Mouse (Mus musculus) CH12.LX (cell line): ENCODE data around the gene Brf1. TPM values are rescaled to one million over a fixed set of nuclear protein-coding genes. Genes with fewer than 3 reads are reported as not detected.

Experiments used
- DNase-seq: peaks from one replicate; pipeline ENCODE4 v3.0.0-alpha.2; 2013; ENCODE audit errors: extremely low read depth
- H3K27ac ChIP-seq: 2 replicates; pipeline ENCODE4 v1.5.1; 2012; ENCODE audit warnings: low read depth, mild to moderate bottlenecking, control low read depth, moderate library complexity; ENCODE audit not compliant: insufficient read depth
- H3K27me3 ChIP-seq: replicated peaks from 2 replicates; pipeline ENCODE3; 2012; ENCODE audit warnings: inconsistent platforms
- H3K36me3 ChIP-seq, 2 experiments: replicated peaks in 1 of 2; 2 replicates each; pipeline versions ENCODE3 to v1.6.1; 2012; ENCODE audit warnings: inconsistent platforms in 1 of 2, low read length in 1 of 2, mild to moderate bottlenecking in 1 of 2, mixed read lengths in 1 of 2, moderate library complexity in 1 of 2; ENCODE audit not compliant: control insufficient read depth in 1 of 2, insufficient read depth in 1 of 2
- H3K4me1 ChIP-seq, 2 experiments: 2 replicates each; pipeline ENCODE4 v1.6.1; 2012; ENCODE audit warnings: inconsistent platforms in 1 of 2, moderate library complexity in 1 of 2; ENCODE audit not compliant: insufficient read depth in 2 of 2, control insufficient read depth in 1 of 2
- H3K4me2 ChIP-seq: 2 replicates; pipeline ENCODE4 v1.6.1; 2012; ENCODE audit warnings: low read depth, mild to moderate bottlenecking, control low read depth; ENCODE audit not compliant: poor library complexity, insufficient read depth, severe bottlenecking
- H3K4me3 ChIP-seq, 3 experiments: fragments of 150-350 bp in 1 of 3; sonication (generic) in 1 of 3; replicated peaks in 1 of 3; 2 replicates each; pipeline versions ENCODE3 to v1.5.1; 2011 to 2012; ENCODE audit warnings: low read depth in 2 of 3, low read length in 2 of 3, mild to moderate bottlenecking in 2 of 3, moderate library complexity in 2 of 3, control low read depth in 1 of 3, improper control_type of control experiment in 1 of 3, inconsistent platforms in 1 of 3, mixed read lengths in 1 of 3; ENCODE audit not compliant: poor library complexity in 1 of 3
- H3K79me2 ChIP-seq: replicated peaks from 2 replicates; pipeline ENCODE4 v1.6.1; 2012; ENCODE audit warnings: mild to moderate bottlenecking, moderate library complexity; ENCODE audit not compliant: control insufficient read depth, poor library complexity, insufficient read depth, severe bottlenecking; ENCODE audit errors: extremely low read depth
- H3K9ac ChIP-seq: 2 replicates; pipeline ENCODE4 v1.6.1; 2012; ENCODE audit warnings: low read depth, mild to moderate bottlenecking, control low read depth, moderate library complexity; ENCODE audit not compliant: insufficient read depth
- H3K9me3 ChIP-seq: replicated peaks from 2 replicates; pipeline ENCODE3; 2012; ENCODE audit warnings: low read length, inconsistent platforms, mixed read lengths
- BHLHE40 ChIP-seq: IDR thresholded peaks from 2 replicates; pipeline ENCODE4 v1.6.1; 2011; ENCODE audit warnings: mild to moderate bottlenecking, low read depth, low read length, improper control_type of control experiment
- CHD2 ChIP-seq: IDR thresholded peaks from 2 replicates; pipeline ENCODE4 v1.6.1; 2011; ENCODE audit warnings: low read length, improper control_type of control experiment
- CTCF ChIP-seq, 2 experiments: IDR thresholded peaks in 1 of 2; conservative IDR thresholded peaks in 1 of 2; 2 replicates each; pipeline ENCODE4 v1.5.1; 2011 to 2012; ENCODE audit warnings: low read depth in 2 of 2, low read length in 2 of 2, improper control_type of control experiment in 1 of 2, inconsistent platforms in 1 of 2, mild to moderate bottlenecking in 1 of 2, moderate library complexity in 1 of 2
- ELF1 ChIP-seq: IDR thresholded peaks from 2 replicates; pipeline ENCODE4 v1.6.1; 2014; ENCODE audit warnings: low read depth, mild to moderate bottlenecking, inconsistent platforms, low read length, improper control_type of control experiment
- EP300 ChIP-seq: IDR thresholded peaks from 2 replicates; pipeline ENCODE4 v1.6.1; 2011; ENCODE audit warnings: low read length, improper control_type of control experiment
- ETS1 ChIP-seq: conservative IDR thresholded peaks from 2 replicates; pipeline ENCODE4 v1.6.1; 2012; ENCODE audit warnings: low read depth, mild to moderate bottlenecking, inconsistent platforms, low read length, improper control_type of control experiment, moderate library complexity
- JUN ChIP-seq: IDR thresholded peaks from 2 replicates; pipeline ENCODE4 v1.6.1; 2011; ENCODE audit warnings: low read depth, mild to moderate bottlenecking, low read length, improper control_type of control experiment, moderate library complexity; ENCODE audit not compliant: insufficient read depth
- KAT2A ChIP-seq: IDR thresholded peaks from 2 replicates; pipeline ENCODE4 v1.6.1; 2012; ENCODE audit warnings: low read length, improper control_type of control experiment, inconsistent platforms; ENCODE audit not compliant: insufficient replicate concordance
- MAX ChIP-seq: IDR thresholded peaks from 2 replicates; pipeline ENCODE4 v1.6.1; 2011; ENCODE audit warnings: low read length, improper control_type of control experiment
- MEF2A ChIP-seq: IDR thresholded peaks from 2 replicates; pipeline ENCODE4 v1.6.1; 2014; ENCODE audit warnings: low read depth, mild to moderate bottlenecking, inconsistent platforms, low read length, improper control_type of control experiment, borderline replicate concordance
- MYC ChIP-seq: IDR thresholded peaks from 2 replicates; pipeline ENCODE4 v1.6.1; 2011; ENCODE audit warnings: low read depth, mild to moderate bottlenecking, improper control_type of control experiment, low read length
- NELFE ChIP-seq: IDR thresholded peaks from 2 replicates; pipeline ENCODE4 v1.6.1; 2011; ENCODE audit warnings: low read depth, low read length, improper control_type of control experiment
- RAD21 ChIP-seq: IDR thresholded peaks from 2 replicates; pipeline ENCODE4 v1.6.1; 2011; ENCODE audit warnings: low read depth, mild to moderate bottlenecking, low read length, improper control_type of control experiment, moderate library complexity
- SMC3 ChIP-seq: IDR thresholded peaks from 2 replicates; pipeline ENCODE4 v1.6.1; 2011; ENCODE audit warnings: low read depth, low read length, improper control_type of control experiment
- UBTF ChIP-seq: IDR thresholded peaks from 2 replicates; pipeline ENCODE4 v1.6.1; 2012; ENCODE audit warnings: low read depth, mild to moderate bottlenecking, inconsistent platforms, low read length, improper control_type of control experiment, moderate library complexity
- ZKSCAN1 ChIP-seq: IDR thresholded peaks from 2 replicates; pipeline ENCODE4 v1.6.1; 2012; ENCODE audit warnings: low read depth, inconsistent platforms, low read length, improper control_type of control experiment, borderline replicate concordance
- ZMIZ1 ChIP-seq: IDR thresholded peaks from 2 replicates; pipeline ENCODE4 v1.6.1; 2012; ENCODE audit warnings: low read depth, mild to moderate bottlenecking, inconsistent platforms, low read length, improper control_type of control experiment
- dilution Hi-C: fragments of 300-500 bp; cut with MboI; formaldehyde crosslinking; loops from 2 replicates; pipeline ENCODE4 v1.14.3; 2020; ENCODE audit warnings: low sequenced_read_pairs; ENCODE audit not compliant: extremely low pct_unique_long_range_greater_than_20kb, extremely low pct_ligation_motif_present
- in situ Hi-C: fragments of 300-500 bp; cut with MboI; formaldehyde crosslinking; loops from 3 replicates; pipeline ENCODE4 v1.14.3; 2019; ENCODE audit warnings: low sequenced_read_pairs, low pct_ligation_motif_present, low pct_unique_long_range_greater_than_20kb, mixed read lengths
- polyA plus RNA-seq: library from polyadenylated mRNA; unstranded; fragments of >175 nt; gene quantifications from 2 replicates; pipeline ENCODE4 v1.2.1, GENCODE M21; 2012; ENCODE audit warnings: low read depth; ENCODE audit not compliant: insufficient read length
- total RNA-seq, 2 experiments: library from RNA; depleted of rRNA; stranded (reverse); fragments of 300-350 nt in 1 of 2; fragments of >200 nt in 1 of 2; gene quantifications; 2 replicates each; pipeline ENCODE4 v1.2.3; 2012 to 2014

Brf1 gene
- total and polyA plus RNA-seq, 3 experiments = 15.9 to 31.2 (median 29.6) TPM

GRCm38 (mm10) chr12:113044916-113045677, 44.6 kb upstream of the Brf1 start:
- Histone ChIP-seq H3K27me3 (no peaks in the 10 kb centered on the region), H3K9me3 (no peaks in the 10 kb centered on the region), H3K9ac (no peak overlapping the region), H3K4me3 (no peak overlapping the region), H3K79me2 (no peaks in the 10 kb centered on the region), H3K4me1 (peaks cover 3 to 9% of the 10 kb centered on the region in 2 experiments; a peak in 3 of 4 replicates), H3K36me3 (peaks cover 1 to 39% of the 10 kb centered on the region in 2 experiments), H3K4me2 (no peak overlapping the region), H3K27ac (no peak overlapping the region)
- dilution Hi-C loops (no loop called here), in situ Hi-C loops (no loop called here)
- TF ChIP-seq EP300 (no peak), MAX (no peak), SMC3 (peak; percentile 62), JUN (no peak), ETS1 (no peak), CTCF (conservative IDR thresholded peaks at IDR 0.05 in 1 of 2, IDR thresholded peaks at IDR 0.05 in 1 of 2; ENCODE audit: low read depth in 2 of 2, low read length in 2 of 2) (peak; percentile 12 to 82; a peak in 2 of 4 replicates), ELF1 (no peak), KAT2A (no peak), ZKSCAN1 (no peak), UBTF (no peak), NELFE (no peak), CHD2 (no peak), BHLHE40 (no peak), RAD21 (peak; percentile 72)
- DNase-seq = peak; percentile 23

DNA sequence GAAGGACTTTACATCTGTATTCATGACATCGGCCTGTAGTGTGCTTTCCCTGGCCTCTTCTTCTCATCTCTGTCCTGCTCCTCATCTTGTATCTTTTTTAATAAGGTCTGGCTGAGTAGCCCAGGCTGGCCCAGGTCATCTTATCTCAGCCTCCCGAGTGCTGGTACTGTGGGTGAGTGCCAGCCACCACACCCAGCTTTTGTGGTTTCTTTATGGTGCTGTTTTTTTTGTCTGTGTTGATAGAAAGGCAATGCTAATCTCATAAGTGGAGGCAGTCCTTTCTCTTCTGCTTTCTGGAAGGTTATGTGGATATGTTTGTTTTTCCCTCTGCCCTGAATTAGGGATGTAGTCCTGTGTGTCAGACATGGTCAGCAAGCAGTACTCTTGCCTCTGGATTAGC, 42.0 kb upstream of the Brf1 start:
- dilution Hi-C loops (no loop called here), in situ Hi-C loops (no loop called here)
- Histone ChIP-seq H3K4me3 (no peak overlapping the region), H3K36me3 (peaks cover 0 to 21% of the 10 kb centered on the region in 2 experiments), H3K27ac (no peak overlapping the region), H3K79me2 (no peaks in the 10 kb centered on the region), H3K4me1 (peaks cover 0 to 2% of the 10 kb centered on the region in 2 experiments; a peak in 1 of 4 replicates), H3K27me3 (no peaks in the 10 kb centered on the region), H3K4me2 (no peak overlapping the region), H3K9me3 (no peaks in the 10 kb centered on the region), H3K9ac (no peak overlapping the region)
- DNase-seq = no peak
- no peak for TF ChIP-seq MEF2A
- TF ChIP-seq CTCF (conservative IDR thresholded peaks at IDR 0.05 in 1 of 2, IDR thresholded peaks at IDR 0.05 in 1 of 2; ENCODE audit: low read depth in 2 of 2, low read length in 2 of 2) = no peak
- TF ChIP-seq MYC = no peak
- TF ChIP-seq RAD21 = no peak
- no peak for TF ChIP-seq ZMIZ1
- TF ChIP-seq EP300 = no peak
